Mouse (Mus musculus): ENCODE measurements around the gene Arhgef28. TPM values are rescaled to one million over a fixed set of nuclear protein-coding genes. Genes with fewer than 3 reads are reported as not detected.

Arhgef28 gene
- polyA plus RNA-seq, 1 experiment, result 16.7 TPM

- H3K4me1 ChIP-seq (ENCODE audit: control insufficient read depth, insufficient read depth, low read length), result no peaks in the 10 kb centered on the region
- TF ChIP-seq POLR2A (IDR thresholded peaks at IDR 0.05; ENCODE audit: low read depth, low read length) (no peak), CTCF (IDR thresholded peaks at IDR 0.05; ENCODE audit: borderline replicate concordance, insufficient read depth, low read length) (no peak)
- no peak overlapping the region for H3K4me3 ChIP-seq (ENCODE audit: insufficient read depth, low read length)
- H3K27ac ChIP-seq (ENCODE audit: insufficient read depth, low read length), result no peak overlapping the region; the same call in 1 of the 2 replicates
These were observed 111.9 kb downstream of the Arhgef28 start for GRCm38 (mm10) chr13:98094332-98094731.

DNA sequence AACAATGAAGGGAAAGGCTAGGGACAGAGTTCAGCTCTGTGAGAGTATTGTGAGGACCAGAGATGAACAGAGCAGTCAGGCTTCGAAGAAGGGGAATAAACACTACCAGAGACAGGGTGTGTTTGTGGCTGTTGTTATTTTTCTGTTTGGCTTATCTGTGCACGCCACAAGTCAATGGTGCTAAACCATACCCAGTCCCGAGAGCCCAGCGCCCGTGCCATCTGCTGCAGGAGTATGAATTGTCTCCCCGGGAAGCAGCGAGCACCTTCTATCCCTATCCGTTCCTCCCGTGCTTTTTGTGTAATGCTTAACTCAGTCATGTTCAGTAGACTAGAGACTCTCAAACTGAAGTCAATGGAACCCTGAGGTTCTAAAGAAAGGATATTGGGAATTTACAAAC lies 112.8 kb downstream of the Arhgef28 start:
- Histone ChIP-seq H3K27ac (ENCODE audit: insufficient read depth, low read length) (no peak overlapping the region), H3K4me3 (ENCODE audit: insufficient read depth, low read length) (no peak overlapping the region), H3K4me1 (ENCODE audit: control insufficient read depth, insufficient read depth, low read length) (no peaks in the 10 kb centered on the region)
- no peak for TF ChIP-seq POLR2A (IDR thresholded peaks at IDR 0.05; ENCODE audit: low read depth, low read length)

GRCm38 (mm10) chr13:98092354-98093002 lies 113.8 kb downstream of the Arhgef28 start:
- H3K27ac ChIP-seq (ENCODE audit: insufficient read depth, low read length), result no peak overlapping the region
- no peak overlapping the region for H3K4me3 ChIP-seq (ENCODE audit: insufficient read depth, low read length)
- TF ChIP-seq POLR2A (IDR thresholded peaks at IDR 0.05; ENCODE audit: low read depth, low read length), result no peak
- no peak for TF ChIP-seq CTCF (IDR thresholded peaks at IDR 0.05; ENCODE audit: borderline replicate concordance, insufficient read depth, low read length)
- H3K4me1 ChIP-seq (ENCODE audit: control insufficient read depth, insufficient read depth, low read length), result no peaks in the 10 kb centered on the region

DNA sequence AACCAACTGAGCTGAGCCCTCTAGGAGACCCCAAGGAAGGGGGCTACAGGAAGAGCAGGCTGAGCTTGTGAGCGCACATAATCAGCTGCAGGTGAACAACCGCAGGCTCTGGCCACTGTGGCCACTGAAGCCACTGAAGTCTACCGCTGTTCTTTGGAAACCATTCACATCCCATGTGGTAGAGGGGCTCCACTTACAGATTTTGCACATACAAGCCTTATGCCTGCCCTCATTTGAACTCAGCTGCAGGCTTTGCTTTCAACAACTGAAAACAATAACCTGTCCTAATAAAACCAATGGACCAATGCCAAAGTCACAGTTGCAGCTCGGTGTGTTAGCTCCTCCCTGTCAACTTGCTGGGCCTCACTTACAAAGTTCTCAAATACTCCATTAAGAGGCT lies 126.6 kb downstream of the Arhgef28 start:
- no peak overlapping the region for H3K4me3 ChIP-seq (ENCODE audit: insufficient read depth, low read length)
- TF ChIP-seq POLR2A (IDR thresholded peaks at IDR 0.05; ENCODE audit: low read depth, low read length) (no peak), CTCF (IDR thresholded peaks at IDR 0.05; ENCODE audit: borderline replicate concordance, insufficient read depth, low read length) (no peak)
- H3K4me1 ChIP-seq (ENCODE audit: control insufficient read depth, insufficient read depth, low read length), result no peaks in the 10 kb centered on the region
- H3K27ac ChIP-seq (ENCODE audit: insufficient read depth, low read length), result no peak overlapping the region

GRCm38 (mm10) chr13:98078251-98078650 lies 128.0 kb downstream of the Arhgef28 start:
- H3K4me3 ChIP-seq (ENCODE audit: insufficient read depth, low read length), result no peak overlapping the region
- no peak overlapping the region for H3K27ac ChIP-seq (ENCODE audit: insufficient read depth, low read length)
- no peak for TF ChIP-seq CTCF (IDR thresholded peaks at IDR 0.05; ENCODE audit: borderline replicate concordance, insufficient read depth, low read length)
- TF ChIP-seq POLR2A (IDR thresholded peaks at IDR 0.05; ENCODE audit: low read depth, low read length), result no peak

GRCm38 (mm10) chr13:98077216-98077615 lies 129.0 kb downstream of the Arhgef28 start:
- Histone ChIP-seq H3K4me3 (ENCODE audit: insufficient read depth, low read length) (no peak overlapping the region), H3K27ac (ENCODE audit: insufficient read depth, low read length) (no peak overlapping the region), H3K4me1 (ENCODE audit: control insufficient read depth, insufficient read depth, low read length) (no peaks in the 10 kb centered on the region)
- no peak for TF ChIP-seq POLR2A (IDR thresholded peaks at IDR 0.05; ENCODE audit: low read depth, low read length)
- TF ChIP-seq CTCF (IDR thresholded peaks at IDR 0.05; ENCODE audit: borderline replicate concordance, insufficient read depth, low read length), result no peak

More at GRCm38 (mm10) chr13:98078251-98078650, 128.0 kb downstream of the Arhgef28 start:
- no peaks in the 10 kb centered on the region for H3K4me1 ChIP-seq (ENCODE audit: control insufficient read depth, insufficient read depth, low read length)

DNA sequence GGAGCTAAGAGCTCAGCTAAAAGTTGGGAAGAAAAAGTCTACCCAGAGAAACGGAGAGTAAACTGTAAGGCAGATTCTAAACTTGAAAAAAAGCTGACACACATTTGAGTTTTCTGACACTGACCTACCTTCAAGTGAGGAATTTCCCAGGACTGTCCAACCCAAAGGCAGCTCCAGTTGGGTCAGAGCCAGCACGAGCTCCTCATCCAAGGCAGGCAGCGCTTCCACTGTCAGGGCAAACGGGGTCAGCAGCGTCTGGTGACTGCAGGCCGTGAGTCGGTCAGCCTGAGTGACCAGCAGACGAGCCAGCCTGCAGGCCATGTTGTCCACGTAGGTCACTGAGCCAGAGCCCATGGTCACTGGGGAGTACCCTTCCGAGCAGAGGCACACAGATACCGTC lies 131.4 kb downstream of the Arhgef28 start:
- Histone ChIP-seq H3K27ac (ENCODE audit: insufficient read depth, low read length) (no peak overlapping the region), H3K4me1 (ENCODE audit: control insufficient read depth, insufficient read depth, low read length) (no peaks in the 10 kb centered on the region), H3K4me3 (ENCODE audit: insufficient read depth, low read length) (no peak overlapping the region)
- TF ChIP-seq POLR2A (IDR thresholded peaks at IDR 0.05; ENCODE audit: low read depth, low read length), result no peak
- TF ChIP-seq CTCF (IDR thresholded peaks at IDR 0.05; ENCODE audit: borderline replicate concordance, insufficient read depth, low read length), result no peak

- Histone ChIP-seq H3K27ac (ENCODE audit: insufficient read depth, low read length) (no peak overlapping the region), H3K4me1 (ENCODE audit: control insufficient read depth, insufficient read depth, low read length) (no peaks in the 10 kb centered on the region), H3K4me3 (ENCODE audit: insufficient read depth, low read length) (no peak overlapping the region)
- TF ChIP-seq POLR2A (IDR thresholded peaks at IDR 0.05; ENCODE audit: low read depth, low read length) (no peak), CTCF (IDR thresholded peaks at IDR 0.05; ENCODE audit: borderline replicate concordance, insufficient read depth, low read length) (no peak)
These were observed 133.0 kb downstream of the Arhgef28 start for GRCm38 (mm10) chr13:98073190-98073589.

GRCm38 (mm10) chr13:98070458-98070857 lies 135.8 kb downstream of the Arhgef28 start:
- no peaks in the 10 kb centered on the region for H3K4me1 ChIP-seq (ENCODE audit: control insufficient read depth, insufficient read depth, low read length)
- no peak overlapping the region for H3K4me3 ChIP-seq (ENCODE audit: insufficient read depth, low read length)
- TF ChIP-seq CTCF (IDR thresholded peaks at IDR 0.05; ENCODE audit: borderline replicate concordance, insufficient read depth, low read length) (no peak), POLR2A (IDR thresholded peaks at IDR 0.05; ENCODE audit: low read depth, low read length) (no peak)
- no peak overlapping the region for H3K27ac ChIP-seq (ENCODE audit: insufficient read depth, low read length)

DNA sequence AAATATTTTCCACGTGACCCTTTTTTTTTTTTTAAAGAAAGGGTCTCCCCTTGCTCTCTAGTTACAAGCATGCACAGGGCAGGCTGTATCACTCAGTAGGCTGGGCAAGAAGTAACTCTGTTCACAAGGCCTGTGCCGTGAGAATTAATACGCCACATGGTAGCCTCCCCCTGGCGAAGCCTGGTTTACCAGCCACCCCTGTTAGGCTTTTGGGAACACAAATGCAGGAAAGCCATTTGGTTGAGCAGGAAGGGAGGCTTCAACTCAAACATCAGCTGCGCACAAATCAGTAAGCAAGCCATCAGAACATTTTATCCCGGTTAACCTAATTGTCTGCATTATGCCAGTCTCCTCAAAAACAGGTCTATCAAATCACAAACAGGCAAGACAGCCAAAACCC lies 136.6 kb downstream of the Arhgef28 start:
- Histone ChIP-seq H3K4me3 (ENCODE audit: insufficient read depth, low read length) (no peak overlapping the region), H3K4me1 (ENCODE audit: control insufficient read depth, insufficient read depth, low read length) (no peaks in the 10 kb centered on the region), H3K27ac (ENCODE audit: insufficient read depth, low read length) (no peak overlapping the region)
- TF ChIP-seq POLR2A (IDR thresholded peaks at IDR 0.05; ENCODE audit: low read depth, low read length), result no peak
- no peak for TF ChIP-seq CTCF (IDR thresholded peaks at IDR 0.05; ENCODE audit: borderline replicate concordance, insufficient read depth, low read length)
